ENCODE assay signal across 7 mouse cellular contexts in the genomic region with DNA sequence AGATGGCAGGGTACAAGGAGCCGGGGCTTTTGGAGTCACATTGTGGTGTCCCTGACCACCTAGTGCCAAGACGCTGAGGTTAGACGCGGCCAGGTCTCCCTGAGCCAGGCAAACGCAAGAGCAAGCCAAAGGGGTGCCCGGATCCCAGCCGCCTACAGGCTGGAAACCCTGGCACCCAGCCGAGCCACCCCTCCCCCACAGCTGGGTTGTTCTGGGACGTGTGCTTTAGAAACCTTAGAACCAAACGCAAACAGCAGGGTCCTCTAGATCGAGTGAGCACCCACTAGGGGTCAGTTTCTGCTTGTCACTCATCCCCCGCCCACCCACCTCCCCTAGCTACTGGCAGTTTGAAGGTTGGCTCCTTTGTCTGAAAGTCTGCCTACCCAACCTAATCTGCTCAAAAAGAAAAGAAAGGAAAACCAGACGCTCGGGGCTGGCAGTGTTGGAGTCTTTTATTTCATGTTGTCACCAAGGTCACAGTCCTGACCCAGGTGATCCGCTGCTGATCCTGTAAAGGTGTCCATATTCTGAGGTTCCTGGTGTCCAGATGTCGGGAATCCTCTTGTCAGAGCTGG. TPM values are rescaled to one million over a fixed set of nuclear protein-coding genes. Genes with fewer than 3 reads are reported as not detected.
DNase-seq lines count a peak whose midpoint lies in the region; ATAC-seq lines count a peak whose summit lies in the region.

No protein-coding gene starts in this region.

- 19% methylated on average over 16 of the region's 16 CpGs for WGBS in intestine, embryonic 15.5 days
- 8% methylated on average over 16 of the region's 16 CpGs for WGBS in liver, embryonic 13.5 days (ENCODE audit: insufficient replicate concordance)
- WGBS in neural tube, embryonic 12.5 days: 6% methylated on average over 16 of the region's 16 CpGs

- no peaks in the 10 kb centered on the region for H3K9me3 ChIP-seq in intestine, embryonic 15.5 days
- no peaks in the 10 kb centered on the region for H3K9me3 ChIP-seq in liver, embryonic 13.5 days (replicated peaks)
- no peaks in the 10 kb centered on the region for H3K9me3 ChIP-seq in neural tube, embryonic 12.5 days

- peak overlapping the region; percentile 37 for H3K4me2 ChIP-seq in intestine, embryonic 15.5 days (replicated peaks)
- H3K4me2 ChIP-seq in liver, embryonic 13.5 days: peak overlapping the region; percentile 26
- peak overlapping the region; percentile 56 for H3K4me2 ChIP-seq in neural tube, embryonic 12.5 days (replicated peaks)

- no peaks in the 10 kb centered on the region for H3K36me3 ChIP-seq in intestine, embryonic 15.5 days
- no peaks in the 10 kb centered on the region for H3K36me3 ChIP-seq in liver, embryonic 13.5 days
- no peaks in the 10 kb centered on the region for H3K36me3 ChIP-seq in neural tube, embryonic 12.5 days

- H3K27ac ChIP-seq in intestine, embryonic 15.5 days: no peak overlapping the region
- H3K27ac ChIP-seq in liver, embryonic 13.5 days: no peak overlapping the region
- no peak overlapping the region for H3K27ac ChIP-seq in neural tube, embryonic 12.5 days

- intact Hi-C loops in gastrocnemius, postnatal 36 days (cut with DNase I): no loop called here

- ATAC-seq in intestine, embryonic 15.5 days: peak; percentile 55; the same call in 1 of the 2 replicates
- no peak for ATAC-seq in liver, embryonic 13.5 days (ENCODE audit: low read depth)
- ATAC-seq in neural tube, embryonic 12.5 days (ENCODE audit: low FRiP score, low read depth): peak; percentile 39

- H3K4me1 ChIP-seq in intestine, embryonic 15.5 days (replicated peaks): peaks cover 10% of the 10 kb centered on the region; the same call in 1 of the 2 replicates
- no peaks in the 10 kb centered on the region; the same call in 1 of the 2 replicates for H3K4me1 ChIP-seq in liver, embryonic 13.5 days (replicated peaks)
- H3K4me1 ChIP-seq in neural tube, embryonic 12.5 days: peaks cover 31% of the 10 kb centered on the region

- H3K4me3 ChIP-seq in intestine, embryonic 15.5 days (replicated peaks): 0 out of 2 replicates have a peak overlapping the region, but pooled peaks have one; percentile 0
- 0 out of 2 replicates have a peak overlapping the region, but pooled peaks have one; percentile 15 for H3K4me3 ChIP-seq in liver, embryonic 13.5 days (replicated peaks)
- peak overlapping the region; percentile 9; the same call in 1 of the 2 replicates for H3K4me3 ChIP-seq in neural tube, embryonic 12.5 days

- 0 out of 2 replicates have a peak, but pooled peaks cover 3% of the 10 kb centered on the region for H3K27me3 ChIP-seq in intestine, embryonic 15.5 days (replicated peaks)
- peaks cover 31% of the 10 kb centered on the region for H3K27me3 ChIP-seq in liver, embryonic 13.5 days
- H3K27me3 ChIP-seq in neural tube, embryonic 12.5 days (replicated peaks): peaks cover 14% of the 10 kb centered on the region

- H3K9ac ChIP-seq in intestine, embryonic 15.5 days: no peak overlapping the region
- no peak overlapping the region for H3K9ac ChIP-seq in liver, embryonic 13.5 days
- H3K9ac ChIP-seq in neural tube, embryonic 12.5 days: 0 out of 2 replicates have a peak overlapping the region, but pooled peaks have one; percentile 13

- DNase-seq in adrenal gland, adult 18-20 months (ENCODE audit: low spot score in 2 of 2): peak; percentile 51 to 68
- peak; percentile 93 for DNase-seq in cerebellum, postnatal 10 days
- DNase-seq in gastrocnemius, postnatal 36 days: peak; percentile 44 to 54
- no peak for DNase-seq in liver, embryonic 13.5 days
- DNase-seq in B cell, adult 2 months: no peak

RNA-seq across cellular contexts. Expression of a gene that starts 4.1 kb away (rescaled TPM):
- total RNA-seq in adrenal gland, adult 18-20 months (2021): 10 to 100 TPM; 10.9 to 11.0 TPM
- 10 to 100 TPM; 11.7 TPM for total RNA-seq in gastrocnemius, postnatal 36 days (2021)
- polyA plus RNA-seq in intestine, embryonic 15.5 days (2015; fragmentation: Nextera tagmentation; extraction: Ambion mirVana): 35.6 and 36.2 TPM in 2 replicates
- polyA plus RNA-seq in liver, embryonic 13.5 days (2015; fragmentation: Nextera tagmentation; extraction: Ambion mirVana): 1.1 and 1.2 TPM in 2 replicates
- polyA plus RNA-seq in neural tube, embryonic 12.5 days (2016; fragmentation: Nextera tagmentation; extraction: Ambion mirVana): 19.2 and 19.9 TPM in 2 replicates

RNA-seq across cellular contexts. Expression of a gene that starts 45.1 kb away (rescaled TPM):
- 100 to 1,000 TPM; 332 to 555 TPM for total RNA-seq in adrenal gland, adult 18-20 months (2021)
- 100 to 1,000 TPM; 380 to 392 TPM for total RNA-seq in gastrocnemius, postnatal 36 days (2021)
- polyA plus RNA-seq in intestine, embryonic 15.5 days (2015; fragmentation: Nextera tagmentation; extraction: Ambion mirVana): 893 and 914 TPM in 2 replicates
- polyA plus RNA-seq in liver, embryonic 13.5 days (2015; fragmentation: Nextera tagmentation; extraction: Ambion mirVana): 590 and 598 TPM in 2 replicates
- 689 and 719 TPM in 2 replicates for polyA plus RNA-seq in neural tube, embryonic 12.5 days (2016; fragmentation: Nextera tagmentation; extraction: Ambion mirVana)

Comparison
In these comparisons a context has a peak if more than half of its experiments do, and no peak if none do; other contexts are left out.
1. DNase-seq: peak in adrenal gland, adult 18-20 months (2 of 2), cerebellum, postnatal 10 days (2 of 2) and gastrocnemius, postnatal 36 days (2 of 2); none in liver, embryonic 13.5 days (single experiment) and B cell, adult 2 months (0 of 2).
2. Peak in every context shown above with its lines, with median percentiles within 50 percentile points of each other: H3K4me2 ChIP-seq and H3K4me3 ChIP-seq.